Mouse (Mus musculus) hindbrain, embryonic 16.5 days (tissue): ENCODE measurements around the gene Crim1. TPM values are rescaled to one million over a fixed set of nuclear protein-coding genes. Genes with fewer than 3 reads are reported as not detected.

ENCODE experiments used
- ATAC-seq: fragments of 200-750 bp; cut with Nextera tagmentation; 2 replicates; pipeline ENCODE4 v1.8.0; 2017; ENCODE audit warnings: moderate TSS enrichment, moderate library complexity
- H3K27ac ChIP-seq: fragments of 300-500 bp; sonication (generic); 2 replicates; pipeline ENCODE4 v1.5.1; 2014; ENCODE audit warnings: low read depth, mild to moderate bottlenecking, control low read depth, low read length, moderate library complexity
- H3K27me3 ChIP-seq: fragments of 300-500 bp; sonication (generic); replicated peaks from 2 replicates; pipeline ENCODE4 v1.6.1; 2014; ENCODE audit warnings: low read length; ENCODE audit not compliant: control insufficient read depth, insufficient read depth
- H3K36me3 ChIP-seq: fragments of 300-500 bp; sonication (generic); 2 replicates; pipeline ENCODE4 v1.6.1; 2014; ENCODE audit warnings: mild to moderate bottlenecking, low read length, moderate library complexity, mixed read lengths; ENCODE audit not compliant: control insufficient read depth, insufficient read depth
- H3K4me1 ChIP-seq: fragments of 300-500 bp; sonication (generic); 2 replicates; pipeline ENCODE4 v1.6.1; 2014; ENCODE audit warnings: low read depth, low read length; ENCODE audit not compliant: control insufficient read depth, insufficient read depth
- H3K4me2 ChIP-seq: fragments of 300-500 bp; sonication (generic); 2 replicates; pipeline ENCODE4 v1.6.1; 2014; ENCODE audit warnings: mild to moderate bottlenecking, low read length, control low read depth, moderate library complexity
- H3K4me3 ChIP-seq: fragments of 300-500 bp; sonication (generic); 2 replicates; pipeline ENCODE4 v1.5.1; 2014; ENCODE audit warnings: mild to moderate bottlenecking, low read length, control low read depth, moderate library complexity
- H3K9ac ChIP-seq: fragments of 300-500 bp; sonication (generic); 2 replicates; pipeline ENCODE4 v1.6.1; 2014; ENCODE audit warnings: low read depth, mild to moderate bottlenecking, control low read depth, low read length, moderate library complexity
- H3K9me3 ChIP-seq: fragments of 300-500 bp; sonication (generic); 2 replicates; pipeline ENCODE4 v1.6.1; 2014; ENCODE audit warnings: mild to moderate bottlenecking, low read length, moderate library complexity; ENCODE audit not compliant: control insufficient read depth
- WGBS: fragments of 180-500 bp; shearing (Covaris S2); extraction: QIAGEN DNeasy Blood & Tissue Kit; methylation state at CpG from one replicate; pipeline ENCODE4 v1.1.7; 2014; 5-methylcytosine and 5-hydroxymethylcytosine counted together
- polyA plus RNA-seq: library from polyadenylated mRNA; unstranded; fragments of >200 nt; fragmentation: Nextera tagmentation; extraction: Ambion mirVana; gene quantifications from 2 replicates; pipeline ENCODE4 v1.2.1, GENCODE M21; 2015

The Crim1 gene
- polyA plus RNA-seq, 1 experiment from 2014 or later, result 12.6 TPM

DNA sequence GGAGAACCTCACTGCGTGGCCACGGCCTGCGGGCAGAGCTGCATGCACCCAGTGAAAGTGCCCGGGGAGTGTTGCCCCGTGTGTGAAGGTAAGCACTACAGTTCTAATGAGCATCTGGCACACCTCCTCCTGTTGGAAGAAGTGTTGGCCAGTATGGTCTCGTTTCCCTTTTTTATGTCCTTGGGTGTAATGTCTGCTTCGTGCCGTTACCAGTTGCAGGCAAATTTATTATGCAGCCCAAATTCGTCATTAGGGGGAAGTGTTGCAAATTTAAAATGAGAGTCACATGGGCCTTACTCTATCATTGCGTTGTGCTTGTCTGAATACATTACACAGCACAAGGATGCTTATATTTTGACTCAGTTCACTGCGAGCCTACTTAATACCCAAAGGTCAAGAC is 115.6 kb downstream of the Crim1 start:
- ATAC-seq, result no peak

DNA sequence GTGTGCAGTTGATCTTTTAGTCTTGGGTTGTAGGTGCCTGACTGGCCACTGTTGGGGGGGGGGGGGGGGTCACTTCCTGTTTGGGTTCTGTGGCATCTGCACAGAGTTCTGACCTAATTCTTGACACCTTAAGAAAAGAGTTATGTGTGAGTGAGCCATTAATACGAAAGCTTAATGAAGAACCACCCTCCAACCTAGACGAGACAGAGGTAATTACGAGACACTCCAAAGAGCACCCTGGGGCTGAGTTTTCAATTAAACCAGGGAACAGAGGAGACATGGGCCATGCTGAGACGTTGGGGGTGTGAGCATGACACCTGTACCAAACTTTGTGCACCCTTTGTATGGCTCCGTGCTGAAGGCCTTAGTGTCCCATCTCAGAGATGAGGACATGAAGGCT is 117.3 kb downstream of the Crim1 start:
- H3K4me3 ChIP-seq, result no peak overlapping the region
- no peaks in the 10 kb centered on the region for H3K27me3 ChIP-seq
- H3K4me1 ChIP-seq, result no peaks in the 10 kb centered on the region
- no peak for ATAC-seq
- H3K36me3 ChIP-seq, result no peaks in the 10 kb centered on the region; the same call in 1 of the 2 replicates
- no peak overlapping the region for H3K4me2 ChIP-seq
- WGBS, result 72% methylated on average over 5 of the region's 5 CpGs
- H3K9me3 ChIP-seq, result no peaks in the 10 kb centered on the region
- no peak overlapping the region for H3K27ac ChIP-seq
- H3K9ac ChIP-seq, result no peak overlapping the region

More for the DNA sequence above, 115.6 kb downstream of the Crim1 start:
- Histone ChIP-seq H3K36me3 (no peaks in the 10 kb centered on the region; the same call in 1 of the 2 replicates), H3K4me2 (no peak overlapping the region), H3K9me3 (no peaks in the 10 kb centered on the region), H3K27ac (no peak overlapping the region), H3K4me1 (no peaks in the 10 kb centered on the region), H3K27me3 (no peaks in the 10 kb centered on the region), H3K9ac (no peak overlapping the region), H3K4me3 (no peak overlapping the region)
- WGBS, result 81% methylated on average over 11 of the region's 11 CpGs

DNA sequence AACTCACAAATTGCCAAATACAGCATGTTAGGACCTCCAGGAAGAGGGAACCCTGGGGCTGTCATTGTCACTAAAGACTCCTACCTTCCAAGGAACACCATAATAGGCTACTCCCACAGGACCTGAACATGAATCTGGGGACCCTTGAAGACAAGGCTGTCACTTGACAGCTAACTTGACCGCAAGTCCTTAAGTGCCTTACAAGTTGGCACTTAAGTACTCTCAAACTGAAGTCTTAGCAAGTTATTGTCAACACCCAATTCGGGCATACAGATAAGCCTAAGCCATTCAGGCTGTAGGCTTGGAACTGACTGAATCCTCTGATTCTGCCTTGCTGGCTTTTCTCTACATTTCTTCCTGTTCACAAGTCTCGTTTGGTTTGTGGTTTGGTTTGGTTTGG is 118.8 kb downstream of the Crim1 start:
- Histone ChIP-seq H3K4me3 (no peak overlapping the region), H3K4me2 (no peak overlapping the region), H3K9ac (no peak overlapping the region), H3K36me3 (no peaks in the 10 kb centered on the region), H3K9me3 (no peaks in the 10 kb centered on the region), H3K4me1 (no peaks in the 10 kb centered on the region), H3K27ac (no peak overlapping the region), H3K27me3 (no peaks in the 10 kb centered on the region)
- 95% methylated on average over 3 of the region's 3 CpGs for WGBS
- ATAC-seq, result no peak

DNA sequence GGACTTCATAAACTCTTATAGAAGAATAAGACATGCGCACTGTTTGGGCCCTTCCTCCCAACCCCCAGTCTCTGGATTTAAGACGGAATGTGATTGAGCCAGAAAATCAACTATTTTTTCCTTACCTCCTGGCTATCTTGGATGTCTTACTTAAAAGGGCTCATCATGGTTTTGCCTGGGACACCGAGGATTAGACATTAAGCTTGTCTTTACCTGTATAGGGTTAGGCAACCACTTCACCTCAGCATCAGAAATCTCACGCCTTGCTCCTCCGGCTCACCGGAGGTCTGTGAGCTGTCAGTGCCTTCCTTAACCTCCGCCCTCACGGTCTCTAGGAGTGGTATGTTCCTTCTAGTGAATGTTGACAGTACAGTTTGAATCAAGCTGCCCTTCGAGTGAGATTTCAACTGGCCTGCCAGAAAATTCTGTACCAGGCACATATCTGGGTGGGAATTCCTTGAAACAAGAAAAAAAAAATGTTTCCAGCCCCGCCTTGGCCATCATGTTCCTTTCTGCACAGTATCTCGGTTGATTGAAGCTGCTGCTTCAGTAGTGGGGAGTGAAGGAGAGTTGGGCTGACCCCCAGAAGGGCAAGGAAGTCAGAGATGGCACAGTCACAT is 121.3 kb downstream of the Crim1 start:
- H3K4me1 ChIP-seq, result no peaks in the 10 kb centered on the region
- ATAC-seq, result no peak
- H3K9ac ChIP-seq, result no peak overlapping the region
- no peak overlapping the region for H3K4me2 ChIP-seq
- 90% methylated on average over 11 of the region's 11 CpGs for WGBS
- H3K36me3 ChIP-seq, result no peaks in the 10 kb centered on the region
- no peaks in the 10 kb centered on the region for H3K27me3 ChIP-seq
- H3K9me3 ChIP-seq, result no peaks in the 10 kb centered on the region
- H3K27ac ChIP-seq, result no peak overlapping the region
- H3K4me3 ChIP-seq, result no peak overlapping the region

DNA sequence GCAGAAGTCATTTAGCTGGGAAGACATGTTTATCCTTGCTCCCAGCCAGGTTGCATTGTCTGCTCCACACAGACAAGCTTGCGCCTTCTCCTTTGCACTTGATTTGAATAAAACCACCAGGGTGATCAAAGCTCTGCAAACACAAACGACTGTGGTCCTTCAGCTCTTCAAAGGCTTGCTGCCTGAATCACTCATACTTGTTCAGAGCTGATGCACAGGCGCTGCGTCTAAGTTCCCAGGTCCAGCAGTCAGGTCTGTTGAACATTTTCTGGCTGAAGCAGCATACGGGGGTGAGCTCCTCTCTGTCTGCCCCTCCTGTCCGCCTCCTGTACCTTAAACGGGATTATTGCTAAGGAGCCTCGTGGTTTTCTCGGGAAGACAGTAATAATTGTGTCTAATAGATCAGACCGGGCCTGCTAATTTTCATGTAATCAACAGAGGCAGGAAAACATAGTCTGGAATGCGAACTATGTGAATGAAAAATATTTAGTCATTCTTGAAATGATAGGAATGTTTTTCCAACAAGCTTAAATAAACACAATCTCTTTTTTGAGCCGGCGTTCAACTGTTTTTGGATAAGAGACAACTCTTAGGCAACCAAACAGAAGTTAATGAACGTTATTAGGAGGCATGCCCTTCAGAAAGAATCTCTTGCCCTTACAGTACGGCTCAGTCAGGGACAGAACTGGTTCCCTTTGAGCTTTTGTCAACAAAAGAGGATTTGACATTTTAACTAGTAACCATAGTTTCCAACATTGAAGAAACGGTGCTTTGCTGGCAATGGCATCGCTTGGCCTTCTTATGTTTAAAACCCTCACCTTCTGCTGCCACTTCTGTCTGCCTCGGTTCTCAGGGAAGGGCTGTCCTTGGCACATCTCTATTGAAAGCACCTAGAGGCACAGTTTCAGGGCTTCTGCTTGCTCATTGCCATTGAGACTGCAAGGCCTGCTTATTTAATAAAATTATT is 122.6 kb downstream of the Crim1 start:
- Histone ChIP-seq H3K4me3 (no peak overlapping the region), H3K36me3 (no peaks in the 10 kb centered on the region), H3K4me2 (no peak overlapping the region), H3K27ac (no peak overlapping the region), H3K9me3 (no peaks in the 10 kb centered on the region), H3K4me1 (no peaks in the 10 kb centered on the region), H3K9ac (no peak overlapping the region), H3K27me3 (no peaks in the 10 kb centered on the region)
- 56% methylated on average over 18 of the region's 18 CpGs for WGBS
- ATAC-seq, result no peak; the same call in 1 of the 2 replicates

DNA sequence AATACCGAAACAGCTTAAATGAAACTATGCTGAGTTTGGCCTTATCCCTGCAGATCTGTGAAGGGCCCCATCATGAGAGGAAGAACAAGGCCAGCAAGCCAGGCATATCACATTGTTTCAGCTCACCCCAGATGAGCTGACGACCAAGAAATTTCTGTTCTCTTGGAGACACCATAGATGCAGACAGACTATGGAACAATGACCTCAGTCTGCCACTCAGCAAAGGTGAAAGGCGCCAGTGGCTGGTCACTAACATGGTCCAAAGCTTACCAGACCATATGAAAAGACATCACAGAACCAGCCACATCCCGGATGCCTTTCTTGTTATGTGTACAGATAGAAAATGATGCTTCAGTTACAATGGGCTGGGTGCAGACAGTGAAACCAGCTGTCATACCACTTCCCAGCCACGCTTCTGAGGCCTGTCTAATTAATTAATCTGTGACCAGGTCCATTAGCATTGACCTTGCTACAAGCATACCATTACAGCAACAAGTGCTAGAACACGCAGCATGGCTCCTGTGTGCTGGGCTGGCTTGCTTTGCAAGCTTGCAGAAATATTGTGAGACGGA is 125.8 kb downstream of the Crim1 start:
- Histone ChIP-seq H3K27me3 (no peaks in the 10 kb centered on the region), H3K4me3 (no peak overlapping the region), H3K36me3 (no peaks in the 10 kb centered on the region), H3K9me3 (no peaks in the 10 kb centered on the region), H3K4me1 (no peaks in the 10 kb centered on the region), H3K4me2 (no peak overlapping the region), H3K27ac (no peak overlapping the region), H3K9ac (no peak overlapping the region)
- 53% methylated on average over 7 of the region's 7 CpGs for WGBS
- ATAC-seq, result peak; percentile 21; the same call in 1 of the 2 replicates

DNA sequence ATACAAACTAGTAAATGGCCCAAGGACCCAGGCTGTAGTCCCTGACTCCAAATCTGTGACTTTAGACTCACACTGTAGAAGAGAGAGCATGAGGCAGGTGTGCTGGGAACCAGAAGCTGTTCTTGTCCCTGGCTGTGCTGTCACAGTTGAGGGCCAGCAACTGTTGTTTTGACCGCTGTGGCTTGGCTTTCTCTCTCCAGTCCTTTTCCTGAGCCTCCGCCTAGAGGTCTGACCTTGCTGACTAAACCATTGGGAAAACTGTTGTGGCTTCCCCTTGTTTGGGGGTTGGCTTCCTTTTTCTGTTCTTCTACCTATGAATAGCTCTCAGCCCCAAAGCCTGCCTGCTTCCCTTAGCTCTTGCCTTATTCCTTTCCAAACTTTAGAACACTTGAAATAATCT is 126.3 kb downstream of the Crim1 start:
- ATAC-seq, result no peak

DNA sequence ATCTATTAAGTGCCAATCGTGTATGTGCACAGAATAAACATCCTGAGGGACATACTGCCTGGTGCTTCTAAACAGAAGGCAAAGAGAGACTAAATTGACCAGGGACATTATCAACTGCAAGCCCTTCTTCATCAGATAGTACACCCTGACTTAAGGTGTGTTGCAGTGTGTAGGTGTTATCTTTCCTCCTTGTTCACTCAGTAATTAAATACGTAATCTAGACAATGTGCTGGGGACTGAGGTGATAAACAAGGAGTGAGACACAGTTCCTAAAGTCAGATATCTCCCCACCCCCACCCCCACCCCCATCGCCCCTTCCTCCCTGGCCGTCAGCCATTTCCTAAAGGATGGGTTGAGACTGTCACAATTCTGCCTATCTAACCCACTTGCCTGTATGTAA is 127.1 kb downstream of the Crim1 start:
- Histone ChIP-seq H3K27ac (no peak overlapping the region), H3K36me3 (no peaks in the 10 kb centered on the region), H3K9ac (no peak overlapping the region), H3K27me3 (no peaks in the 10 kb centered on the region), H3K9me3 (no peaks in the 10 kb centered on the region), H3K4me1 (no peaks in the 10 kb centered on the region), H3K4me3 (no peak overlapping the region), H3K4me2 (no peak overlapping the region)
- 82% methylated on average over 4 of the region's 4 CpGs for WGBS
- ATAC-seq, result no peak

More for the DNA sequence above, 126.3 kb downstream of the Crim1 start:
- Histone ChIP-seq H3K9me3 (no peaks in the 10 kb centered on the region), H3K4me1 (no peaks in the 10 kb centered on the region), H3K4me3 (no peak overlapping the region), H3K27me3 (no peaks in the 10 kb centered on the region), H3K27ac (no peak overlapping the region), H3K9ac (no peak overlapping the region), H3K36me3 (no peaks in the 10 kb centered on the region), H3K4me2 (no peak overlapping the region)
- 76% methylated on average over 2 of the region's 2 CpGs for WGBS

DNA sequence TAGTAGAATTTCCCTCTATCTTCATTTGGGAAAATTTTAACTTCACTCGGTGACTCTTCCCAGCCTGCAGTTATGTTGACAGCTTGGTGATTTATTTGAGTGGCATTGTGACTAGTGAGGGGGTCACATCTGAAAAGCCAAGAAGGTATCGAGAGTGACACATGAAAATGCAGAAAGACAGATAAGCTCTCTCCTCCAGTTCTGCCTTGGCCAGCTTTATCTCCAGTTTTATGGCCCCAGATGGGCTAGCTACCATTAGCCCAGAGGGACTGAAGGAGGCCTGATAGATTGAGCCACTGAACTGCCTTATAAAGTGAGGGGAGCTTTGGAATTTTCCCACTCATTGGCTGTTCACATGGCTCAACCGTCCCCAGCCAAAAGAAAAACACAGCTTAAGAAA is 128.2 kb downstream of the Crim1 start:
- Histone ChIP-seq H3K27ac (no peak overlapping the region), H3K36me3 (no peaks in the 10 kb centered on the region), H3K4me2 (no peak overlapping the region), H3K27me3 (no peaks in the 10 kb centered on the region), H3K4me3 (no peak overlapping the region), H3K9me3 (no peaks in the 10 kb centered on the region), H3K4me1 (no peaks in the 10 kb centered on the region), H3K9ac (no peak overlapping the region)
- 55% methylated on average over 3 of the region's 3 CpGs for WGBS
- ATAC-seq, result no peak
